Mouse (Mus musculus) CD8-positive naive resting alpha-beta T cell, adult 2 months (primary cell): ENCODE results near the gene Ctnna3.
A peak's percentile ranks its signal among the peaks of the same experiment; 100 is the strongest.
"Not testable (repeated sequence)": the region's sequence is repeated elsewhere in the genome, so short reads cannot be mapped to it uniquely, and the experiment has no call there.

Experiments used
- DNase-seq, 2 experiments: peaks; one replicate each; pipeline ENCODE4 v3.0.0; 2022; ENCODE audit warnings: low read depth in 2 of 2, low spot score in 2 of 2

Ctnna3 gene

GRCm38 (mm10) chr10:63429785-63430305, at the start of gene Ctnna3:
Ctnna3 (plus strand) TSS chr10:63430098.
- DNase-seq = peak; percentile 82 to 85

GRCm38 (mm10) chr10:63381498-63382280, 48.2 kb upstream of the Ctnna3 start, which contains the start of gene Sirt1:
Sirt1 (minus strand) TSS chr10:63381704.
- DNase-seq = peak in 1 of 2 experiments; percentile 23

- peak; percentile 71 to 83 for DNase-seq
Measured at GRCm38 (mm10) chr10:63382372-63383279, 47.3 kb upstream of the Ctnna3 start, which contains the start of gene Dnajc12. Dnajc12 (plus strand) TSS chr10:63382443.

GRCm38 (mm10) chr10:63385897-63386296, 44.0 kb upstream of the Ctnna3 start:
- DNase-seq = not testable (repeated sequence)

- peak; percentile 40 to 62 for DNase-seq
Measured at GRCm38 (mm10) chr10:63386444-63386843, 43.5 kb upstream of the Ctnna3 start.

- DNase-seq = no peak
Measured at GRCm38 (mm10) chr10:63386991-63387390, 42.9 kb upstream of the Ctnna3 start.

- no peak for DNase-seq
Measured at GRCm38 (mm10) chr10:63388948-63389347, 41.0 kb upstream of the Ctnna3 start.

- DNase-seq = no peak
Measured at GRCm38 (mm10) chr10:63396963-63397362, 32.9 kb upstream of the Ctnna3 start.

- DNase-seq = no peak
Measured at GRCm38 (mm10) chr10:63402731-63403504, 27.0 kb upstream of the Ctnna3 start.

GRCm38 (mm10) chr10:63403636-63404035, 26.3 kb upstream of the Ctnna3 start:
- DNase-seq = no peak

- DNase-seq = no peak
Measured at GRCm38 (mm10) chr10:63410162-63410956, 19.5 kb upstream of the Ctnna3 start.

- DNase-seq = not testable (repeated sequence)
Measured at GRCm38 (mm10) chr10:63411674-63412073, 18.2 kb upstream of the Ctnna3 start.

GRCm38 (mm10) chr10:63412756-63413155, 17.1 kb upstream of the Ctnna3 start:
- DNase-seq = no peak

GRCm38 (mm10) chr10:63415287-63415686, 14.6 kb upstream of the Ctnna3 start:
- DNase-seq = no peak

- DNase-seq = no peak
Measured at GRCm38 (mm10) chr10:63415850-63416249, 14.0 kb upstream of the Ctnna3 start.

- DNase-seq = no peak
Measured at GRCm38 (mm10) chr10:63417061-63417460, 12.8 kb upstream of the Ctnna3 start.

GRCm38 (mm10) chr10:63421739-63422735, 7.9 kb upstream of the Ctnna3 start, which contains the start of gene Gm7075:
Gm7075 (minus strand) TSS chr10:63421789.
- DNase-seq = peak; percentile 34 to 56

- DNase-seq = no peak
Measured at GRCm38 (mm10) chr10:63422736-63422992, 7.2 kb upstream of the Ctnna3 start.
